Mouse (Mus musculus): ENCODE results near the gene Cort. TPM values are rescaled to one million over a fixed set of nuclear protein-coding genes. Genes with fewer than 3 reads are reported as not detected.
"Not testable (repeated sequence)": the region's sequence is repeated elsewhere in the genome, so short reads cannot be mapped to it uniquely, and the experiment has no call there.

Gene Cort
- not detected in 2 replicates for total RNA-seq (2017)

DNA sequence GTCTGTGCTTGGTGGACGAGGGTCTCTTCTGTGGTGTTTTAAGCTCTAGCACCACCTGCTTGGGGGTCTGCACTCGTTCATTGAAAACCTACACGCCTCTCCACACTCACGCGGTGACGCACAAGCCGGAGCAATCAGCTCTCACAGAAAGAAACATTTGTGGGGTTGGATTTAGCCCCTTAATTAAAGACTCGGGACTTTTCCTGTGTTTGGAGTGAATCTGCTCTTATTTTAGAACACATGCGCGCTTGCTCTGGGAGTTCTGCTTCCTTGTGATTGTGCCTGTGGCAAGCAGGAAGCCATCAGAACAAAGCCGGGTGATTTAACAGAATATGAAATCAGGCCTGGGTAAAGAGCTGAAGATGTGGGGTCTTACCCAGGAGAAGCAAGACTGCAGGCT, at the start of gene Cort:
TSS of gene Cort (minus strand) at position 101 of the 400 bp plus-strand sequence.
- no peak for ATAC-seq (ENCODE audit: extremely low read depth, insufficient number of reproducible peaks, low FRiP score, poor library complexity, severe bottlenecking)

DNA sequence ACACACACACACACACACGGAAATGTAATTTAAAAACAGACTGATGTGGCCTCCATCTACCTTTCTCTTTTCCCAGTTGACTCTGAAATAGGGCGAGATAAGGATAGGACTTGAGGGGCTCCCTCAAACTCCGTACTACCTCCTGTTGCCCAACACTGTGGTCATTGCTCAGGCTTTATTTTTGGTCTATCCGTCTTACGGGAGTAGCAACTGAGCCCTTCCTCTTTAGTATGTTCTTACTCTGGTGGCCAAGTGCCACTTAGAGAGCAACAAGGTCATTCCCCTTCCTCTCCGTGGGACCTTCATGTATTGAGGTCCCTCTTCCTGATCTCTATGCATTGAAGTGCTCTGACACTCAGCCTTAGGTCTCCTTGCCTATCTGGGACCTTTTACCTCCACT, 47.1 kb upstream of the Cort start:
- no peak for ATAC-seq (ENCODE audit: extremely low read depth, insufficient number of reproducible peaks, low FRiP score, poor library complexity, severe bottlenecking)

DNA sequence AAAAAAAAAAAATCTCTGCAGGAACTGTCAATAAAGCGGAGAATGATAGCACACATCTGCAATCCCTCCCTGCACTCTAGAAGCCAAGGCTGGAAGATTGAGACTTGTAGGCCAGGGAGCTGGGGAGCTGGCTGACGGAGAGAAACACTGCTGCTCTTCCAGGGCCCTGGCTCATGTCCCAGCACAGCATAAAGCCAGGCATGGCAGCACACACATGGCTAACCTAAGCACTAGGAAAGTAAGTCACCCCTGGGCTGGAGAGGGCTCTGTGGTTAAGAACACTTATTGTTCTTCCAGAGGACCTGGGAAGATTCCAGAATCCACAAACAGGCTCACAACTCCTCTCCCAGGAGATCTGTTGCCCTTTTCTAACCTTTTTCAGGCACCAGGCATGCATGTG, 46.1 kb upstream of the Cort start:
- ATAC-seq (ENCODE audit: extremely low read depth, insufficient number of reproducible peaks, low FRiP score, poor library complexity, severe bottlenecking) = no peak

DNA sequence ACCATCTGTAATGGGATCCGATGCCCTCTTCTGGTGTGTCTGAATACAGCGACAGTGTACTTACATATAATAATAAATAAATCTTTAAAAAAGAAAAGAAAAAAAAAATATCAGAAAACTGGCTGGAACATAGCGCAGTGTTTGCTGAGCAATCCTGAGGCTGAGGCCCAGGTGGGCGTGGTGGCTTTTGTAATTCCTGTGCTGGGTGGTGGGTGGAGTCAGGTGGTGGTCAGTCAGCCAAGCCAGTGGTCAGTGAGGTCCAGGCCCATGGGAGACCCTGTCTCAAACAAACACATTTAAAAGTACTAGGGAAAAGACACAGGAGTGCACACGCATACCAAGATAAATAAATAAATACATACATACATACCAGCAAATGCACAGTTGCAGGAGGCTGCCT, 45.5 kb upstream of the Cort start:
- no peak for ATAC-seq (ENCODE audit: extremely low read depth, insufficient number of reproducible peaks, low FRiP score, poor library complexity, severe bottlenecking)

DNA sequence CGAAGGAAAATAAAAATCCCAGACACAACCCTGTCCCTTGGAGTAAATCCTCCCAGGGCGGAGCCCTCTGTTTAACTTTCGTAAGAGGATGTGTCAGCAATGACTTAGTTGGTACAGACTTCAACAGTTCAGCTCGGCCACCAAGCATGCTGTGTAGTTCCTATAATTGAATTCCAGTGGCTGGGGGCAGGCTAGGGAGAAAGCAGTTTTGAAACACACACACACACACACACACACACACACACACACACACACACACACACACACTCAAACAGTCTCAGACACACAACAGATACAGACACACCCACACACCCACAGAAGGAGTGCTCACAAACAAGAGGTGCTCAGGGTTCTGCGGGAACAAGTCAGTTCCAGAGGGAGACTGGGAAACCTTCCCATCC, 45.0 kb upstream of the Cort start:
- ATAC-seq (ENCODE audit: extremely low read depth, insufficient number of reproducible peaks, low FRiP score, poor library complexity, severe bottlenecking) = peak; percentile 25; the same call in 1 of the 2 replicates

DNA sequence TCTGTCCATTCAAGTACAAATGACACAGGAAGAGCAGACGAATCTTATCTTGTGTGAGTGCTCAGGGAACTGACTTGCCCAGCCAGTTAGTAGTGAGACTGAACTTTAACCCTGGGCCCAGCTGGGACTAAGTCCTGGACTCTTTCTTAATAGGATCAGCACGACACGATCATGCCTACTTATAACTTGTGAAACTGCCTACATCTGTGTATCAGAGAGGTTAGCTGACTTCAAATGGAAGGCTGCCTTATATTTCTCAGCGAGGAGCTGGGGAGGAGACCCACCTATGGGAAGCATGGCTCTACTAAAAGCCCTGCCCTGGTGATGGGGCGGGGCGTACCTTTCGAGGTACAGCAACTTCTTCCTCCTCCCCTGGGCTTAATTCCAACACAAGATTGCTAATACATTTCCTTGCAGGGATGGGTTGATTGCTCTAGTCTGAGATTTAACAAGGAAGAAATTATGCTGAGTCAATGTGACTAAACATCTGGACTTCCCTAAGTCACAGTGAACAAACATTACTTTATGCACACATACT, 43.9 kb upstream of the Cort start:
- ATAC-seq (ENCODE audit: extremely low read depth, insufficient number of reproducible peaks, low FRiP score, poor library complexity, severe bottlenecking) = peak; percentile 16; the same call in 1 of the 2 replicates

DNA sequence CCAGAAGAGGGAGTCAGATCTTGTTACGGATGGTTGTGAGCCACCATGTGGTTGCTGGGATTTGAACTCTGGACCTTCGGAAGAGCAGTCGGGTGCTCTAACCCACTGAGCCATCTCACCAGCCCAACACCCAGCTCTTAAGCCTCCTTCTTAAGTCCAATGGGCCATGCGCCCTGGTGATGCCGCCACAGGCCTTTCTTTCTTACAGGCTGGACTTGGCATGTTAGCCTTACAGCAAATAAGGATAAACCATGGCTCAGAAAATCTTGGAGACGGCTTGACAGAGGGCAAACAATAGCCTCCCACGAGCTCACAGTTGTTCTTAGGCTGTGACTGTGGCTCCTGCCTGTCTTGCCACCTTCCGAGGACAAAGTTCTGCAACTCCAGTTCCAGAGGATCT, 43.4 kb upstream of the Cort start:
- not testable (repeated sequence) for ATAC-seq (ENCODE audit: extremely low read depth, insufficient number of reproducible peaks, low FRiP score, poor library complexity, severe bottlenecking)

DNA sequence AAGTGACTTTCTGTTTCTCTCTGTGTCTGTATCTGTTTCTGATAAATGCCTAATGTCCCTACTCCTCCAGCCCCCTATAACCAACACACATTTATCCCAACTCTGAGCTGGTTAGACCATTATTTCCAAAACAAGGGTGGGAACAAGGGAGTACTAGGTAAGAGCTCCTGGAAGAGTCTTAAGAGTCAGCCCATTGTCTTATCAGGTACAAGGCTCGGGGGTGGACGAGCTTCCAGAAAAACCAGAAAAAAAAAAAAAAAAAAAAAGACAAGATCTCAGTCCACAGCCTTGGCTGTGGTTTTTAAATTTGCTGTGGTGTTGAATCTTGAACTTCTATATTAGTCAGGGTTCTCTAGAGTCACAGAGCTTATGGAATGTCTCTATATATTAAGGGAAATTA, 41.5 kb upstream of the Cort start:
- no peak for ATAC-seq (ENCODE audit: extremely low read depth, insufficient number of reproducible peaks, low FRiP score, poor library complexity, severe bottlenecking)

DNA sequence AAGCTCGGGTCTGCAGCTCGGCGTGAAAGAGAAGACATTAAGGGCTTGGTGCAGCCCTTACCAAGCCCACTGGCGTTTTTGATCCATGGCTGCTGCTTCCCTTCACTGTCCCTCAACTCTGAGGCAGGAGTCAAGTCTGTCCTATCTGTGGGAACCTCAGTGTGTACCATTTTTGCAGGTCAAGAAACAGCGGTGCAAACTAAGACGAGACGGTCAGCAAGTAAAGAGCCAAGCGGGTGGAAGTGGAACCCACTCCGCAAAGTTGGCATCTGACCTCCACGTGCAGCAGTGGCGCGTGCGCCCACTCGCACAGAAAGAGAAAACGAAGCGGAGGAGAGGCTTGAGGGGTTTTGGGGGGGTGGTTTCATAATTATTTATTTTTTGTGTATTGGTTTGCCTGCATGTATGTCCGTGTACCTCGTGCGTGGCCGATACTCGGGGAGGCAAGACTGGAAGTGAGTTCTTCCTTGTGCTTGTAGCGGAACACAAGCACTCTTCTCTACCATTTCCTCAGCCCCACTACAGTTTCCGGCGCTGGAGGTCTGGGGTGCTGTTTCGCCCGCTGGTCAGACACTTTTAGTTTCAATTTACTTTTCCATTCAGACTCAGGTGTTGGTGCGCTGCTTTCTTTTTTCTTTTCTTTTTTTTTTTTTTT, 40.5 kb upstream of the Cort start:
- ATAC-seq (ENCODE audit: extremely low read depth, insufficient number of reproducible peaks, low FRiP score, poor library complexity, severe bottlenecking) = peak; percentile 0; the same call in 1 of the 2 replicates

DNA sequence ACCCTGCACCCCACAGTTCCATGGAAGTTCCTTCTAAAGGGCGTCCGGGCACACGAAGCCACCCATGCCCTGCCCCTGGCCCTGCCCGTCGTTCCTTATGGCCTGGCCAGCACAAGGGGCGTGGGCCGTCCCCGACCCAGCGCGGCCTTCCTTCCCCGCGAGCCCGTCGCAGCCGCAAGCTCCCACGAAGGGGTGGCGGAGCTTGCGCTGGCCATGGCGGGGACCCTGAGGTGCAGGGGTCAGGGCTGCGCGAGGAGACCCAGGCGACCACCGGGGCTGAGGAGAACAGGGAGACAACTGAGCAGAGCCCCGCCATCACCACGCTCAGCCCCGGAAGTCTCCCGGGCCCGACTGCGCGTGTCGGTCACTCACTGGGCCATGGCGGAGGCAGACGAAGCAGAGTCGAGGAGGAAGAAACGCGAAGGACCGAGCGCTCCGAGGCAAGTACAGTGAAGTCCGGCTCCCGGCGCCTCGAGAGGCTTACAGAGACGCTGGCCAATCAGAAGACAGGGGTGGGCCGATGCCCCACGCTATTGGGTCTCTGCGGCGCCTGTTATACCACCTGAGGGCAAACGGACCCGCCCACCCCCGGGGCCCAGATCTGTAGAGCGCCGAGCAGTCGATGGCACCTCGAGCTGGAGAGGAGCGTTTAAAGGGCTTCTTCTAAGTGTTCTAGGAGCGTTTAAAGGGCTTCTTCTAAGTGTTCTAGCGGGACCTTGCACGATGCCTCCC, 39.8 kb upstream of the Cort start, which contains the start of gene Pgd:
TSS of gene Pgd (minus strand) at position 557 of the 732 bp plus-strand sequence.
- ATAC-seq (ENCODE audit: extremely low read depth, insufficient number of reproducible peaks, low FRiP score, poor library complexity, severe bottlenecking) = peak; percentile 94

DNA sequence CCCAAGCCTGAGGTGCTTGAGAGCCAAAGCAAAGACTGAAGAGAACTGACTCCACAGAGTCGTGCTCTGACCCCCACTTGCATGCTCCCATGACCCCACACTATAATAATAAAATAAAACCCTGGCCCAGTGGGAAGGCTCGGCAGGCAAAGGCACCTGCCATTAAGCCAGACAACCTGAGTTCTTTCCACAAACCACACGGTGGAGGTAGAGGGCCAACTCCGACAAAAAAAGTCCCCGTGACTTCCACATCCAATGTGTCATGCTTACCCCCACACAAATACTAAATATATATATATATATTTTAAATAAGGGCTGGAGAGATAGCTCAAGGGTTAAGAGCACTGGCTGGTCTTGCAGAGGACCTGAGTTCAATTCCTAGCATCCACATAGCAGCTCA, 37.6 kb upstream of the Cort start:
- no peak for ATAC-seq (ENCODE audit: extremely low read depth, insufficient number of reproducible peaks, low FRiP score, poor library complexity, severe bottlenecking)

DNA sequence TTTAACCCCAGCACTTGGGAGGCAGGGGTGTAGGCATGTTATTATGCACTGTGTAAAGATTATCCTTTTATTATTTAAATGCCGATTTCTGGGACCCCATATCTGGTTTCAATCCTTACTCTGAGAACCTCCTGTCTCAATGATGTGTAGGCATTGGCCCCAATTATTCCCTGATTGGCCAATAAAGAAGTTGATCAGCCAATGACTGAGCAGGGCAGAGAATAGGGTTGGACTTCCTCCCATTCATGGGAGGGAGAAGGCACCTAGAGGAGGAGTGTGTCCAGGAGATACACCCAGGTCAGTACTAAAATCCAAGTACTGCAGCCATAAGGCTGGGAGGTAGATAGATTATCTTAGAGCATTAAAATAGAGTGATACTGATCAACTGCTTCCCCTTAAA, 36.6 kb upstream of the Cort start:
- ATAC-seq (ENCODE audit: extremely low read depth, insufficient number of reproducible peaks, low FRiP score, poor library complexity, severe bottlenecking) = peak; percentile 13; the same call in 1 of the 2 replicates

DNA sequence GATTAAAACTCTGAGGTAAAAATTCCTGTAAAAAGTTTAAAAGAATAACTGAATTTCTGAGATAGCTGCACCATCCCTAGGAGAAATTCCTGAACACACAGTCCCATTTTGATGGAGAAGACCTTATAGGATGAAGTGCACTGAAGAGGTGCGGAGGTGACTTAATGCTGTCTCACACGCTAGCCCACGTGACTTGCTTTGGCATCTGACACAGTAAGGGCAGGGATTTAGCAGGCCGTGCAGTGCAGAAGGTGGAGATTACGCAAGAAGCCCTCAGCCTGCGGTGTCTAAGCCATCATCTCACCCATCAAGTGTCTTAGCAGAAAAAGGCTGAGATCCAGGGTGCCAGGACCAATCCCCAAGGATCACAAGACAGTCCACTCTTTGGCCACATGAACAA, 34.6 kb upstream of the Cort start:
- peak; percentile 58; the same call in 1 of the 2 replicates for ATAC-seq (ENCODE audit: extremely low read depth, insufficient number of reproducible peaks, low FRiP score, poor library complexity, severe bottlenecking)

DNA sequence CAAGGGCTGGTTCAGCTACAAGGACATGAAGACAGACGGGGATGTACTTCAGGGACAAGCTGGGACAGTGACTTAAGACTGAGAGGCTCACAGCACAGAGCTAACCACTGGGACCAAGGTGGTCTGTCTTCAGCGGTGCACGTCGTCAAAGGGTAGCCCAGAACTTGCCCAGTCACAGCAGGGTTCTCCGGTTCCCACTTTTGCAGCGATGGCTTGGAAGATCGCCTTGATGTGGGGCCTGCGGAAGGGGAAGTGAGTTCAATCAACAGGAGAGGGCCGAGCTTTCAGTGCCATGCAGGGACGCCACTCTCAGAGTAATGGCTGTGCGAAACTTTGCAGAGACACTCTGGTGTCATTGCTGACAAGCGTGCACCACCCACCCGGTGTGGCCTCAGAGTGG, 33.3 kb upstream of the Cort start:
- no peak for ATAC-seq (ENCODE audit: extremely low read depth, insufficient number of reproducible peaks, low FRiP score, poor library complexity, severe bottlenecking)

DNA sequence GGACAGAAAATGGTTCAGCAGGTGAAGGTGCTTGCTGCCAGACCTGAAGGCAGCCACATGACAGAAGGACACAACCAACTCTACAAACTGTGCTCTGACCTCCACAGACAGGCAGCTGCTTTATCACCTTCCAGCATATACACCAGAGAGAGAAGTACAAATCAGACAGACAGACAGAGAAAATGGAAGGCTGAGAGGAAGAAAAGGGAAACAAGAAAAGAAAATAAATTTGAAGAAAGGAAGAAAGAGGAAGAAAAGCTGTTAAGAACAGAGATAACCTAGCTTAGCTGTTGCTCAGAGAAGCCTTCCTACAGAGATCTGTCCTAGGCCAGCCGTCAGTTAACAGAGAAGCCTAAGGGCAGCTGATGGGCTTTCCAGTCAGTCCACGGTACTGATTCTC, 32.6 kb upstream of the Cort start:
- ATAC-seq (ENCODE audit: extremely low read depth, insufficient number of reproducible peaks, low FRiP score, poor library complexity, severe bottlenecking) = no peak

DNA sequence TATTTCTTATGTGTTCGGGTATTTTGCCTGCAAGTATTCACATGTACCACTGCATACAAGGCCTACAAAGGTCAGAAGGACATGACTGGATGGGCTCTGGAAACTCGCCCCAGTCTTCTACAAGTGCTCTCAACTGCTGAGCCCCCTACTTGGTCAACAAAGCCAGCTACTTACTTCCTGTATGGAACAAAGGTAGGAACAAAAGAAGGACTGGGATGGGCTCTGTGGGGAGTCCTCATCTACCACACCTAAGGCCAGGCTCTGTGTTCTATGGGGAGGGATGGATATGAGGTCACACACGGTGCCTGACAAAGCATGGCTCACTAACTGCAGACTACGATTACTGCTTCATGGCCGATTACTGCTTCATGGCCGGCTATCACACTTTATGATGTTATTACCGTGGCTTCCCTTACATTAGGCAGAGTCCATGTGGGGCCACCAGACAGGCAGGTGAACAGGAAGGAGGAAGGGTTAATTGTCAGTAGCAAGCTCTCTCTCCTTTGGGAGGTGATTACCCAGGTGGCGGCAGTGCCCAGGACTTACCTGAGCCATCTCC, 30.9 kb upstream of the Cort start:
- ATAC-seq (ENCODE audit: extremely low read depth, insufficient number of reproducible peaks, low FRiP score, poor library complexity, severe bottlenecking) = no peak

DNA sequence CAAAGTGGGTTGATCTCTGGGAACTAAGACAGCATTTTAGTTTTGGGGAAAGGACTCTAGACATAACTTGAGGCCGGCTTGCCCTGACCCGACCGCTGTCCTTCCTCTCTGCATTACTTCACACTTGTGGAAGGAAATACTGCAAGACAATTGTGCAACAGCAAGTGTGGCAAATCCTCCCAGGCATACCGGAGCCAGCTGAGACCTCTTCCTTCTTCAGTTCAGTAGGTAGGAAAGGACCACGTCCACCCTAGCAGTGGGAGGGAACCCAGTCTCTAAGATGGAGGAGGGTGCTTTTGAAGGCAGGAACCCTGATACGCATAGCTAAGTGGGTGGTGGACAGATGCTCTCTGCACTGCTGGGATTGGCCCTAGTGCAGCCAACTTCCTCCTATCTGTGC, 29.1 kb upstream of the Cort start:
- peak; percentile 90 for ATAC-seq (ENCODE audit: extremely low read depth, insufficient number of reproducible peaks, low FRiP score, poor library complexity, severe bottlenecking)

DNA sequence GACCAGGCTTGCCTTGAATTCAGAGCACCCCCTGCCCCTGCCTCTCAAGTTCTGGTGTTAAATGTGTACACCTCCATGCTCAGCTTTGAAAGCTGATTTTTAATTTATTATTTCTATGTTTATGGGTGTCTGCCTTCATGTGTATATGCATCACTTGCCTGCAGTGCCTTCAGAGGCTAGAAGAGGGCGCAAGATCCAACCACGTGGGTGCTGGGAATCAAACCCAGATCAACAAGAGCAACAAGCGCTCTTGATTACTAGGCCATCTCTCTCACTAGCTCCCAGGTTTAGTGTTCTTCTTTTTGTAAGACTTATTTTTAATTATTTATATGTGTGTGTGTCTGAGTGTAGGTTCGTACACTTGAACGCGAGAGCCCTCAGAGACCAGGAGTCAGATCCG, 28.3 kb upstream of the Cort start:
- ATAC-seq (ENCODE audit: extremely low read depth, insufficient number of reproducible peaks, low FRiP score, poor library complexity, severe bottlenecking) = no peak

DNA sequence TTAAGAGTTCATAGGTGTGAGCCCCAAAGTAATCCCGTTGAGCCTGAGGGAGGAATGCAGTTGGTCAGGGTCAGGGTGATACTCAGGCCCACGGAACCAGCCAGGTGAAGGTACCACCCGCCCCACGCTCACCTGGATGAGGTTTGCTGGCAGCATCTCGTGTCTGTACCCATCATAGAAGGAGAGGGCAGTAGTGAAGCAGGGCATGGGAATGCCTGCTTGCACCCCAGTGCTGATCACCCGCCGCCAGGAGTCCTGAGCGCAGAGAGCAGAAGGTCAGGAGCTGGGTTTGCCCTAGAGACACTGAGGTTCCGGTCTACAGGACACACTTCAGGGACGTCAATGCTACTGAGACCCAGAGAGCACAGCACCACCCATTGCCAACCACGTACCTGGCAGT, 24.2 kb upstream of the Cort start:
- ATAC-seq (ENCODE audit: extremely low read depth, insufficient number of reproducible peaks, low FRiP score, poor library complexity, severe bottlenecking) = no peak

DNA sequence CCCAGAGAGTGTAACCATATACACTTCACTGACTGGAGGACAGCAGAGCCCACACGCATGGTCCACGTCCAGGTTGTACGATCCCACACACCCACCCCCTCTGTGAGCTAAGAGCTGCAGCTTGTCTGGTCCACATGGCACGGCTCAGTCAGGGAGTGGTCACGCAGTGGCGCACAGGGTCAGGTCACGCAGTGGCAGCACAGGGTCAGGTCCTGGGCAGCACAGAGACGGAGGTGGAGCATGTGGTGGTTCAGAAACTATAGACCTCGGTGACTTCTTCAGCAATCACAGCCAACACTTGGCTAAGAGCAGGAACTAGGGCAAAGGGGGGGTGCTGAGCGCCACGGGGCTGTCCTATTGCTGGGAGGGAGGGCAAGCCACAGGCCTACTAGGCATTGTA, 23.7 kb upstream of the Cort start:
- no peak for ATAC-seq (ENCODE audit: extremely low read depth, insufficient number of reproducible peaks, low FRiP score, poor library complexity, severe bottlenecking)

Measured in neutrophil, adult 5-6 weeks (primary cell).